Mouse (Mus musculus) lung, postnatal 36 days (tissue): Measurements from ENCODE around the gene Sesn2.
A peak's percentile ranks its signal among the peaks of the same experiment; 100 is the strongest.

Experiments
- DNase-seq: peaks from one replicate; pipeline ENCODE4 v3.0.0; 2022; ENCODE audit warnings: mixed read lengths

The Sesn2 gene

GRCm38 (mm10) chr4:132475895-132476878 lies 34.1 kb downstream of the Sesn2 start:
- peak; percentile 58 for DNase-seq

- DNase-seq, result peak; percentile 78
Measured at GRCm38 (mm10) chr4:132474631-132475030, 35.7 kb downstream of the Sesn2 start.

GRCm38 (mm10) chr4:132473411-132473810 lies 36.9 kb downstream of the Sesn2 start:
- no peak for DNase-seq

- DNase-seq, result no peak
Measured at GRCm38 (mm10) chr4:132469873-132470272, 40.4 kb downstream of the Sesn2 start.

GRCm38 (mm10) chr4:132464255-132464613 lies 46.1 kb downstream of the Sesn2 start:
- DNase-seq, result no peak

- DNase-seq, result peak; percentile 95
Measured at GRCm38 (mm10) chr4:132463430-132464254, 46.7 kb downstream of the Sesn2 start, which contains the start of gene Med18. Gene Med18, minus strand, starts transcription at chr4:132463921.

- no peak for DNase-seq
Measured at GRCm38 (mm10) chr4:132462836-132463235, 47.5 kb downstream of the Sesn2 start.

- no peak for DNase-seq
Measured at GRCm38 (mm10) chr4:132460225-132460624, 50.1 kb downstream of the Sesn2 start.

GRCm38 (mm10) chr4:132455561-132455960 lies 54.7 kb downstream of the Sesn2 start:
- DNase-seq, result no peak

- DNase-seq, result peak; percentile 23
Measured at GRCm38 (mm10) chr4:132455146-132455545, 55.2 kb downstream of the Sesn2 start.

GRCm38 (mm10) chr4:132454216-132454615 lies 56.1 kb downstream of the Sesn2 start:
- DNase-seq, result no peak

GRCm38 (mm10) chr4:132449778-132450177 lies 60.5 kb downstream of the Sesn2 start:
- DNase-seq, result peak; percentile 46

GRCm38 (mm10) chr4:132446105-132446504 lies 64.2 kb downstream of the Sesn2 start:
- DNase-seq, result no peak

- no peak for DNase-seq
Measured at GRCm38 (mm10) chr4:132444516-132444915, 65.8 kb downstream of the Sesn2 start.
